Mouse (Mus musculus): Measurements from ENCODE around the gene Naxe.
A peak's percentile ranks its signal among the peaks of the same experiment; 100 is the strongest.

Gene Naxe

DNA sequence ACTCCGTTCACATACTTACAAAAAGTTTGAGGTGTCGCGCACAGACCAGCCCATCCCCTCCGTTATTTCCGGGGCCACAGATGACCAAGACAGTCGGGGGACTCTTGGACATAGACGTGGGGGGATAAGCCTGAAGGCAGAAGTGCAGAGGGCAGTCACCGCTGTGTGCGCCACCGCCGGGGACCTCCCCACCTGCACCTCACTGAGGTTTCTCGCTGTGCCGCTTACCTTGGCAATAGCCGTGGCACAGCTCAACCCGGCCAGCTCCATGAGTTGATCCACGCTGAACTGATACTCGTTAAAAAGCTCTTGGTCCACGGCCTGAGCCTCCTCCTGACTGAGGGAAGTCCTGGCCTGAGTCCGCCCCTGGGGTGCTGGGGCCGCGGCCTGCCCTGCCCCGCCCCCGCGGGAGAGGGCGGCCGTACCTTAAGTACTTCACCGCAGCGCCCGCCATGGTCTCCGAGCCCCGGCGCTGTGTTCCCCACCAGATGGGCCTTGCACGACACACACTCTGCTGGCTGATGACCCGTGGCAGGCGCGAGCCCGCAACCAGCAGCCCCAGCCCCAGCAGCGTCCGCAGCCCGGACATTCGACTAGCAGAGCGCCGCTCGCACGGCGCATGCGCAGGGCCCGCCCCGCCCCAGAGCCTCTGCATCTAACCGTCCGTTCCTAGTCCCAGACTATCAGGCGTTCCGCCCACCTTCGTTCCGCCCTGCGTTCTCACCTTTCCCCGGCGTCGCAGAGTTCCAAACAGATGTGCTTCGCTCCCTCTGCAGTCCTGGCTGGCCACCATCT, at the start of gene Naxe:
Gene Naxe, minus strand, starts transcription at position 594 of the 795 bp plus-strand sequence.
- peak; percentile 84 to 87 for DNase-seq

DNA sequence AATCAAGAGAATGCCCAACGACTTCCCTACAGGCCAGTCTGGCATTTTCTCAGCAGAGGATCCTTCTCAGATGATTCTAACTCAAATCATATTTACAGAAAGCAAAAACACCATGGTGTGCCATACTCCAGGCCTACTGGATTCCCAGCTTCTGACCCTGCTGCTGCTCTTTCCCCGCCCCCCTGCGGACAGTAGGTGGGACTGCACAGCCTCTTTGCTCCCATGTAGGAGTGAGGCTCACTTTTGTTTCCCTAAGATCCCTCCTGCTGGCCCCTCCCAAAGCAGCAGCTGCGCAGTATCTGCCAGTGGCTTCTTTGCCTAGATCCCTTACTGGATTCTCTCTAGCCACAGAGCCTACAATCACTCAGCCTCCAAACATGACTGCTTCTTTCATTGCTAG, 47.8 kb upstream of the Naxe start:
- no peak for DNase-seq

DNA sequence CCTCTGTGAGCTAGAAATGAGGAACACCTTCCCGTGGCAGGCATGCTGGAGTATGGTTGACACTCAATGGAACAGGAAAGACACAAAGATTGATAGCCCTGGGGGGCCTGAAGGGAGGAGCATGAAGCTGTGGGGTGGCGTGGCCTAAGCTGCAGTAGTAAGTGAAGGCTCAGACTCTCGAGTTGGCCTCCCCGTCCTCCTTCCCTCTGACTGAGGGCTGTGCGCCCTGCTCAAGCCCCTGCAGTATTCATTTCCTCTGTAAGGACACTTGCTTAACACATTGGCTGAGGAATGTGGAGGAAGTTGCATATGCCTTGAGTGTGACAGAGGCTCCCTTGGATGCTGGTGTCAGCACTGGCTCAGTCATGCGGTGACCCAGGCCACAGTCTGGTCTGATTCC, 44.3 kb upstream of the Naxe start:
- no peak for DNase-seq

DNA sequence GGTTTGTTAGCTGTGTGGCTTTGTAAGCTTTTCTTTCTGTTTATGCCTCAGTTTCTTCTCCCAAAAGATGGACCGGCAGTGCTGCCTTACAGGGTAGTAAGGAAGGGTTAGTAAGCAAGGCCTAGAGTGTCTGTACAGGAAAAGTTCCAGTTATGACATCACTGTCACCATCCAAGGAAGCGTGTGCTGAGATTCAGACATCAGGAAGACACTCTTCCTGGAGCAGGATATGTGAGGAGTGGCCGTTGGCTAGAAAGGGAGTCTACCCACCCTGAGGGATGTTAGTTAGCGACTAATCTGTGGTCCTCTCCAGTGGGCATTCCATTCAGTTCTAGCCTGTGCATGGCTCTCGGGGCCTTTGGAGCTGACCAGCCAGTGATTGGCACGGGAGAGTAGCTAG, 43.9 kb upstream of the Naxe start:
- no peak for DNase-seq

DNA sequence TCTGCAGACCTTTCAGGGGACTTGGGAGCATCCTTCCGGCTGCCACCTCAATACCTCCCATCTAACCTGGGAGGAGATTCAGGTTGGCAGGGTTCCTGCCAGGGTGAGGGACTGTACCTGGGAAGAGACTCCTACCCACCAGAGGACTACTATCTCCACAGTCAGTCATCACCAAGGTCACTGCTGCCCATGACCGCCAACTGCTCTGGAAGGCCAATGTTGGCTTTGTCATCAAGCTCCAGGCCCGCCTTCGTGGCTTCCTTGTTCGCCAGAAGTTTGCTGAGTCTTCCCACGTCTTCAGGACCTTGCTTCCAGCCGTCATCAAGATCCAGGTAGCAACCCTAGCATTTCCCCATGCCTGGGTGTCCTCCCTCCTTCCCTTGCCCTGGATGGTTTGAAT, 43.4 kb upstream of the Naxe start:
- DNase-seq = no peak

DNA sequence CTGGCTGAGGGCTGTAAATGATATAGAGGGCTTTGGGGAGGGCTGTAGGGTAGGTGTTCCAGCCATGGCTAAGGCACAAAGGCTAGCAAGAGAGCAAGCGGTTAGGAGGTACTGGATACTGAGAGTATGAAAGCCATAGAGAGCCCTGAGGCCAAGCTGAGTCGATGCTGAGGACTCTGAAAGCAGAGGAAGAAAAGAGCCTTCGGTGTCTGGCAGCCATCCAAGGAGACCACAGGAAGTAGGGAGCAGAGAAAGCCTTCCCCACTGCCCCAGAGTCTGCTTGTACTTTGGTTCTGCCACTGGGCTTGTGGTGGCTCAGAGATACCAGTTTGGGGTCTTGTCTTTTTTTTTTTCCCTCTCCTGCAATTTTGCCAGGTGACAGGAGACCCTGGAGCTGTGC, 42.0 kb upstream of the Naxe start:
- DNase-seq = no peak

DNA sequence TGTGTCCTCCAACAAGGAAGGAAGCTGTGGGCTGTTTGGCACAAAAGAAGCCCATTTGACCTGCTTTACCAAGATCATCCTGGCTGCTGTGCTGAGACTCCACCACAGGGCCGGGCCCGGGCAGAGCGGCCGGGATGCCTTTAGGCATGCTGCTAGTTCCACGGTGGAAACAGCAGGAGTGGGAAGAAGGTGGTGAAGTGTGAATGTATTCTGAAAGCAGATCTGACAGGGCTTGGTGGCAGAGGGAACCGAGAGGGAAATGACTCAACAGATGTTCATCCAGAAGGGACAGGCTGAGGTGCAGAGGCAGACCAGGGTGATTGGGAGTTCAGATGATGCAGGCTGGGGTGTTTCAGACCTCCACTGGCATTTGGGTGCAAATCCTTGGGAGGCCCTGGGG, 39.4 kb upstream of the Naxe start:
- DNase-seq = no peak

DNA sequence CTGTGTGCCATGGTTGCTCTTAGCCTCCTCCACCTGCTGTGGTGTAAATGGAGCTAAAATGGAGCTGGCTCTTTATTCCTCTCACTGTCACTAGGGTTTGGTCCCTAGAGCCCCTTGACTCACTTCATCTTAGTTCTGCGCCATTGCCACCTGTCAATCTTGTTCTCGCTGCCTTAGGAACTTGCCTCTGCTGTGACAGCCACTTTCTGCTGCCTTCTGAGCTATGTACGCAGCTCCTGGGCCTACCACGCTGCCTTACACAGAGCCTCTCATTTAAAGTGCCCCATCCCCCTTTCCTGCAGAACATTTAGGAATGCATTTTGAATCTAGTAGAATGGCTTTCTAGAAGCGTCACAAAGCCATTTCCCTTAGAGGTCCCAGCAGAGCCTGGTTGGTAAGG, 35.8 kb upstream of the Naxe start:
- DNase-seq = no peak

DNA sequence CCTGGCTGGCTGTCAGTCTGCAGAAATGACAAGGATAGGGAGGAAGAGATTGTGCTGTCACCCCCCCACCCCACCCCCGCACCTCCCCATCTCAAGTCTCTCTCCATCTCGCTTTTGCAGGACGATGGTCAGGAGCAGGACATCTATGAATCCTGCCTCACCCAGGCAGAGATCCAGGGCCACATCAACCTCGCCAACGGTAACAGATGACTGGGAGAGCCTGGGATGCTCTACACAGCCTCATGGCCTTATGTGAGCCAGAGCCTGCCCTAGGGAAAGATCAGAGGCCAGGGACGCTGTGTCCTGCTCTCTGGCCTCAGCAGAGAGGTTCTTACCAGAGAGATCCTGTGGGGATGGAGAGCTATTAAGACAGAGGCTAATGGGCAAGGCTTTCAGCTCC, 32.3 kb upstream of the Naxe start:
- DNase-seq = peak; percentile 25 to 31

DNA sequence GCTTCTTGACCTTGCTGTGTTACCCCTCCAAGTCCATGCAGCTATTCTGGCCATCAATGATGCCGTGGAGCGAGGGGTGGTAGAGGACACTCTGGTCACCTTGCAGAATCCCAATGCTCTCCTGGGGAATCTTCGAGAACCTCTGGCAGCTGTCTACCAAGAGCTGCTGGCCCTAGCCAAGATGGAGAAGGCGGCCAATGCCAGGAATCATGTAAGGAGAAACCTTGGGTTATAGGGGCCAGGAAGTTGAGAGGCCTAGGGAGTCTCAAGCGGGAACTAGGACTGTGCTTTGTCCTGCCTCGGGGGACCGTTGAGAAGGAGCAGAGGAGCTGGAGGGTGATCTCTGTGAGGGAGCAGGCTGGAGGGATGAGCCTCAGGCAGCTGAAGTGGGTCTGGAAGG, 31.8 kb upstream of the Naxe start:
- no peak for DNase-seq

DNA sequence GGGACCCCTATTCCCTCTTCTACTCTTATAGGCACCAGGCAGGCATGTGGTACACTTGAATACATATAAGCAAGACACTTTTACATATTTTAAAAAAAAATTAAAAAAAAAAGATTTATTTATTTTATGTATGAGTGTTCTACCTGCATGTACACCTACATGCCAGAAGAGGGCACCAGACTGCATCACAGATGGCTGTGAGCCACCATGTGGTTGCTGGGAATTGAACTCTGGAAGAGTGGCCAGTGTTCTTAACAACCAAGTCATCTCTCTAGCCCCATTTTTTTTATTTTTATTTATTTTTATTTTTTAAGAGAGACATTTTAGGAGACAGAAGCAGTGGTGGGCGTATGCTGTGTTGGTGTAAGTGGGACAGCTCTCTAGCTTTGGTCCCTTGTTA, 29.4 kb upstream of the Naxe start:
- DNase-seq = peak; percentile 40 to 47

DNA sequence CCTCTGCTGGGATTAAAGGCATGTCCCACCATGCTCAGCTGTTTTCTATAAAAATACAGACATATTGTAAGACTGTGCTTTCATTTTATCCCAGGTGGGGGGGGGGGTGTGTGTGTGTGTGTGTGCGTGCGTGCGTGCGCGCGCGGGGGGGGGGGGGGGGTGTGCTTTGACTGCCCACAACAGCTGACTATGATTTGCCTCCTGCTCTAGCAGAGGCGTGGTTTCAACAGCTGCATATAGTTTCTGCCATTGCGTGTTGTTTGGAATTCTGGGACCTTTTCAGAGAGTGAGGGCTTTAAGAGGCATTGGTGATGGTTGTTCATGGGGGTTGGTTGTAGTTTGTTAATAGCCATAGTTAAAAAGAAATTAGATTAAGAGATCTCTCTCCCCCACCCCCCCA, 27.2 kb upstream of the Naxe start:
- DNase-seq = no peak

DNA sequence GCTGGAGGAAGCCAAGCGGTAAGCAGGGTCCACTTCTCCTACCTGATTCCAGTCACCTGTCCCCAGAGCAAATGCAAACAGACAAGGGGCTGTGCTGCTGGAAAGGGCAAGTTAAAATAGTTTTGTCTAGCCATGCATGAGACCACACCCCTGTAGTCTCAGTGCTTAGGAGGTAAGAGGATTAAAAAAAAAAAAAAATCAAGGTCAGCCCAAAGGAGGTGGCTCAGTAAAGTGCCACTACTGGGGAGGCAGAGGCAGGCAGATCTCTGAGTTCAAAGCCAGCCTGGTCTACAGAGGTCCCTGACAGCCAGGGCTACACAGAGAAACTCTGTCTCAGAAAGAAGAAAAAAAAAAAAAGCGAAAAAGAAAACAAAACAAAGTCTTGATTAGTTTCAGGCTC, 25.7 kb upstream of the Naxe start:
- DNase-seq = no peak

DNA sequence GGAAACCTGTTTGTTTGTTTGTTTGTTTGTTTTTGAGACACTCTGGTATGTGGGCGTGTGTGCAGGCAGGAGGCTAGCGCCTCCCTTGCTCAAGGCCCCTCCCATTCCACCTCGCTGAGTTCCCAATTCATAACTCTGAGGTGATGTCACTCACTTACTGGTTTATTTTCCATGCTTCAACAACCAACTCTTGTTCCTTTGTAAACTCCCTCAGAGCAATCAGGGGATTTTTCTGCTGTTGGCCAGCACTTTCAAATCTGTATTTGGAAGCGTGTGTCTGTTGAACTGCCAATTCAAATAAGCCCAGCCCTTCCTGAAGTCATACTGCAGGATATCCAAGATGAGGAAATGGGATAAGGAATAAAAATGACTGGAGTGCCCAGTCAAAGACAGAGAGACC, 24.4 kb upstream of the Naxe start:
- DNase-seq = no peak

DNA sequence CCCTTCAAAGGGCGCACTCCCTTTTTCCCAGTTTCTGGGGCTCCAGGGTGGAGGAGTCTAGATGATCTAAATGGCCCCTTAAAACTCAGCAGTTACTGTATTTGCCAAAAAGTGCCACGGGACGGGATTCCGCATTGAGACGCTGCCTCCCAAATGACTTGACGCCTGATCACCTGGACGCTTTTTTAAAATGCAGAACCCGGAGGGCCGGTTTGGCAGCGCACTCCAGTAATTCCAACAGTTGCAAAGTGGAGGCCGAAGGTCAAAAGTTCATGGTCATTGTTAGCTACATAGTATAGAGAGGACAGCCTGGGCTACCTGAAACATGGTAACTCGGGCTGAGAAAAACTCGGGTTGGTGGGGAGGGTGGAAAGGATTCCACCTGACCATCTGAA, 23.9 kb upstream of the Naxe start:
- DNase-seq = no peak

DNA sequence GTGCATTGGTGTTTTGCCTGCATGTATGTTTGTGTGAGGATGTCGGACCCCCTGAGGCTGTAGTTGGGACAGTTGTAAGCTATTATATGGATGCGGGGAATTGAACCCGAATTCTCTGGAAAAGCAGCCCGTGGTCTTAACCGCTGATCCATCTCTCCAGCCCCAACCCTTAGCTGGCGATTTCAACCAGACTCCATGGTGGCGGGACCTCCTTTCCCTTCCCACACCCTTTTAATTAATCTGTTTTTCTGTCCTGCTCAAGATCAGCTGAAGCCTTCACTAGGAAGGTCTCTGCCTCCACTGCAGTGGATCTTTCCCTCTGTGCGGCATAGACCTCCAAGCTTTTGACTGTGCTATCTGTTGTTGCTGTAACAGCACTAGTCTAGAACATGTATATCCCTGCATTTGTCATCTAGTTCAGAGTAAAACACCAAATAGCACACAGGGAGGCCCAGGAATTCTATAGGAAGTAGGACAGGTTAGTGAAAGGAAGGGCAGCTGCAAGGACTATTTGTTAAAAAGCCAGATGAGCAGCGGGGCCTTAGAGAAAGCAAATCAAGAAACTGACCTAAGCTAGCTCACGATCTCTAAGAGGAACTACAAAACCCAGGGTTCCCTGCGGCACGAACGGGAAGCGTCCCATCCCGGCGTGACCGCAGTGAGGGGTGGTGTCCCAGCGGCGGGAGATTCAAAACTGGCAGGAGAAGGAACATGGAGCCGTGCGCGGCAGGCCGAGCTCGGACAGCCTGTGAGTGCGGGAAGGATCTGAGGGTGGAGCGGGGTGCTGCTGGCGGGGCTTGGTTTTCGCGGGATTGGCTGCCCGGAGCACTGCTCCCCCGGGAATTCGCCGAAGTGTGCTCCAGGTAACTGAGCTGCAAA, 23.3 kb upstream of the Naxe start, which contains the start of gene Iqgap3:
Gene Iqgap3, plus strand, starts transcription at position 627 of the 879 bp plus-strand sequence.
- DNase-seq = peak; percentile 88 to 93

DNA sequence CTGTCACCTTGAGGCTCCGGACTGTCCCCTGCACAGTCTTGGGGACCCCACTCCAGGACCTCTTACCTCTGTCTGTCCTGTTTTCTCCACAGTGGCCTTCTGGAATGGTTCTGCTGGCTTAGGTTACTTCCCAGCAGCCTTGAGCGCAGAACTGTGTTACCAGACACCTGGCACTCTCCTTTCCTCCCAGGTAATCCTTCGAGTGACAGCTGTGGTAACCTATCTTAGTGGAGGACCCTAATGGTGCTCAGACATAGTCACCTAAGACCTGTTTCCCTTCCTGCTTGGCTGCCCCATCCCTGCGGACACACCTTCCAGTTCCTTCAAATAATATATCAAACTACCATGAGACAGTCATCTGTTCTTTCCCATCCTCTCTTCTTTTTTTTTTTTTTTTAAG, 19.9 kb upstream of the Naxe start, which contains the start of gene Ttc24:
Gene Ttc24, minus strand, starts transcription at position 101 of the 400 bp plus-strand sequence.
- no peak for DNase-seq

DNA sequence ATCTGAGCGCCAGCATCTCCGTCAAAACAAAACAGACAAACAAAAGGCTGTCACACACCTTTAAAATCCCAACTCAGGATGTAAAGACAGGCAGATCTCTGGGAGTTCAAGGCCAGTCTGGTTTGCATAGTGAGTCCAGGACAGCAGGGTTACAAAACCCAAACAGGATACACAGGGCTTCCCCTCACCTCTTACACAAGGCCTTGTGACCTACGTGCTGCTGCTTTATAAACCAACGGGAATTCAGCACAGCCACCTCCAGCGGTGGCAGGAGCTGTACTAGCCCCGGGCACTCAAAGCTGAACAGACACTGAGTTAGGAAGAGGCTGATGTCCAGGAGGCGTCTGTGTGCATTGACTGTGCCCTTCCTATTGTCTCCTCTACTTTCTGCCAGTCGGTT, 19.1 kb upstream of the Naxe start:
- DNase-seq = no peak

DNA sequence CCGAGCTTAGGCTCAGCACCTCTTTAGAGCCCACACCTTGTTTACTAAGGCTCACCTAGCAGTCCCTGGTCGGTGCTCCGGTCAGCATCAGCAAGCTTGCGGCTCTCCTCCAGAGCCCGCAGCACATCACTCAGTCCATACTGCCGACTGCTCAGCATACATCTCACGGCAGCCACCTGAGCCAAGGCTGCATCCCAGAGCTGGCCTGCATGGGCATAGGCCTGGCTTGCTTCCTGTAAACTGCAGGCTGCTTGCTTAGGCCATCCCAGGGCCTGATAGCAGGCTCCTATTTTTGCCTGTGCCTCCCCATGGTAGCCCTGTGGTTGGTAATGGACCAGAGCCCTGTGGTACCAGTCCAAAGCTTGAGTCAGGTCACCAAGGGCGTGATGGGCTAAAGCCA, 16.5 kb upstream of the Naxe start:
- no peak for DNase-seq

DNA sequence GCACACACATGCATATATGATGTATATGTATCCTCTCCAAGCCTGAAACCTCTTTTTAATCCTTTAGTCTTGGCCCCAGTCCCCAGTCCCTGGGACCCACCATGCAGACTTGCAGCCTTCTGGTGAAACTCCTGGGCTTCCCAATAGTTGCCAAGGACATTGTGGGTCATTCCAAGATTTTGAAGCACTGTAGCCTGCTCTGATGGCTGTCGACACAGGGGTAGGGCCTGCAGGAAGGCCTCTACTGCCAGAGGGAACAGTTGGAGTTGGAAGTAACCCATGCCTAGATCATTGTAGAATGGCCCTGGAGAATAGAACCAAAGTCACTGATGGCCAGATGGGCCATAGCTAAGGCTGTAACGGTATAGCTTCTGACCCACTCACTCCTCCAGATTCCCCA, 16.1 kb upstream of the Naxe start:
- DNase-seq = no peak

DNA sequence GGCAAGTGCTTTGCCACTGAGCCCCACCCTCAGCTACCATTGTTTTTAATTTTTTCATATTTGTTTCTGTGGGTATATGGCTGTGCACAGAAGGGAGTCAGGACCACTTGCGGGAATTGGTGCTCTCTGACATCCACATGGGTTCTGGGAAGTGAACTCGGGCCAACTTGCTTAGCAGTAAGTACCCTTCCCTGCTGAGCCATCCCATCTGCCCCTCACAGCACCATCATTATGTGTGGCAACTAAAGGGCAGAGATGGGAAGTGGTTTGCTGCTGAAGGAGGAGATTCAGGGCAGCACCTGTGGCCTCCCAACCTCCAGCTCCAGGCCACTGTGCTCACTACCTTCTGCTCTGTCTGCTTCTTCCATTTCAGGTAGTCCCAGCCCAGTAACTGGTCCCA, 15.3 kb upstream of the Naxe start:
- DNase-seq = no peak

DNA sequence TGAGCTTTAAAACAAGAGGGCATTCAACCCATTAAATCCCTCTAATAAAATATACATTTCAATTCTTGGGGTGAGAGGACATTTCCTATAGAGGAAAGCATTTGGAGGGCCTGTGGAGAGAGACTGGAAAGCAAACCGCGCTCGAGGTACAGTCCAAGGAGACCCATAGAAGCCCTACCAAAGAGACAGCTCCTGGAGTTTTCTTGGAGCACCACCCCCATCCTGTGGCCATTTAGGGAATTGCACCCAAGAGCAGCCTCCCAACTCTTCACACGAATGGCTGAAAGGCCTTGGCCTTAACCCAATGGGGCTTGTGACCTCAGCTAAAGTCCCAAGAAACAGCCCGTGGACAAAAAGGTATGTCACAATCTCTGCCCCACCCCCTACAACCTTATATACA, 13.5 kb upstream of the Naxe start:
- DNase-seq = peak; percentile 86 to 91

DNA sequence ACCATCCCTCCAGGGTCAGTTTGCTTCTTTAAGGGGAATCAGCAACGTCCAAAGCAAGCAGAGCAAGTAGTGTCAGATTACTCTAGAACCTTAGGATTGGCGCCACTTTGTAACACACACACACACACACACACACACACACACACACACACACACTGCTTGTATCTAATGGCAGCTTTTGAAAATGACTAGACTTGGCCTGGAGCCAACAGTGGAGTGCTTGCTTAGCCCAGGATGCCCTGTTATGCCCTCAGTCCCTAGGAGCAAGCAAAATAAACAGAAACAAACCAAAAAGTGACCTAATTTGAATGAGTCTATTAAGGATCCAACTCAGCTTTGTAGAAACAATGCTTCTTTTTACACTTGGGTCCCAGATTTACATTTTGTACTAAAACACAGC, 10.1 kb upstream of the Naxe start:
- DNase-seq = no peak

DNA sequence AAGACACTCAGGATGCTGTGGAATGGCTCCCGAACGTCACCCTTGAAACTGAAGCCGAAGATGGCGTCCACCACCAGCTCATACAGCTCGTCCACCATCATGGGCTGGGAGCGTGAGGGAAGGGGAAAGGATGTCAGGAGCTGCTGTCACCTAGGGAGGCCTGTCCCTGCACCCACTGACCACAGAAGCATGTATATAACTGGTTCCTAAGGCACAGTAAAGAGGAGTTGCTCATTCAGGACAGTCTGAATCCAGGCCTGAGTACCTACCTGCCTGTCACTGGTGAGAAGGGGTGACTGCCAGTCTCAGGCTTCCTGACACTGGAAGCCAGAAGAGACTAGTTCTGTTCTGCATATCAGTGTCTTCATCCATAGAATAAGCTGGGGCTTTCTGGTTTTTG, 1.3 kb downstream of the Naxe start:
- no peak for DNase-seq

Data from cerebellum, adult 18-20 months (tissue).